Mouse (Mus musculus) G1E (cell line): Measurements from ENCODE around the gene Rnf216. TPM values are rescaled to one million over a fixed set of nuclear protein-coding genes. Genes with fewer than 3 reads are reported as not detected.

Experiments used
- ATAC-seq: 2 replicates; pipeline ENCODE4 v1.8.0; 2016; ENCODE audit warnings: mild to moderate bottlenecking; ENCODE audit not compliant: insufficient number of reproducible peaks, poor library complexity, low FRiP score, severe bottlenecking; ENCODE audit errors: extremely low read depth
- DNase-seq: peaks from one replicate; pipeline ENCODE4 v3.0.0; 2012; ENCODE audit warnings: low spot score
- H3K27me3 ChIP-seq: 2 replicates; pipeline ENCODE4 v1.6.1; 2012; ENCODE audit warnings: mild to moderate bottlenecking, low read length, inconsistent platforms; ENCODE audit not compliant: insufficient read depth
- H3K36me3 ChIP-seq: replicated peaks from 2 replicates; pipeline ENCODE3; 2012; ENCODE audit warnings: mild to moderate bottlenecking, inconsistent platforms
- H3K4me1 ChIP-seq: 2 replicates; pipeline ENCODE4 v1.6.1; 2012; ENCODE audit warnings: low read depth, low read length, inconsistent platforms, mixed read lengths; ENCODE audit not compliant: insufficient read depth
- H3K4me3 ChIP-seq: 2 replicates; pipeline ENCODE4 v1.5.1; 2012; ENCODE audit warnings: low read depth, mild to moderate bottlenecking, inconsistent platforms, low read length, moderate library complexity, mixed read lengths
- H3K9me3 ChIP-seq: replicated peaks from 2 replicates; pipeline ENCODE4 v1.6.1; 2012; ENCODE audit warnings: inconsistent platforms
- CTCF ChIP-seq: IDR thresholded peaks from 2 replicates; pipeline ENCODE4 v1.5.1; 2012; ENCODE audit warnings: low read depth, low read length, inconsistent platforms, mixed read lengths
- GATA1 ChIP-seq: IDR thresholded peaks from 2 replicates; pipeline ENCODE4 v1.6.1; 2012; ENCODE audit warnings: borderline replicate concordance, low read length, inconsistent platforms, mixed read lengths
- GATA2 ChIP-seq: IDR thresholded peaks from 2 replicates; pipeline ENCODE4 v1.6.1; 2012; ENCODE audit warnings: low read depth, low read length, inconsistent platforms, borderline replicate concordance
- POLR2AphosphoS5 ChIP-seq: IDR thresholded peaks from 2 replicates; pipeline ENCODE4 v1.6.1; 2012; ENCODE audit warnings: low read depth, low read length, inconsistent platforms; ENCODE audit not compliant: insufficient replicate concordance
- TAL1 ChIP-seq: conservative IDR thresholded peaks from 2 replicates; pipeline ENCODE4 v1.6.1; 2012; ENCODE audit warnings: low read depth, low read length, inconsistent platforms, mixed read lengths
- polyA plus RNA-seq: library from polyadenylated mRNA; stranded (reverse); fragments of >175 nt; gene quantifications from 2 replicates; pipeline ENCODE4 v1.2.3, GENCODE M21; 2012
- total RNA-seq, 2 experiments: library from RNA; stranded (forward) in 1 of 2; stranded (reverse) in 1 of 2; fragments of 200-1000 nt in 1 of 2; fragments of >200 nt in 1 of 2; fragmentation: Nextera tagmentation in 1 of 2; gene quantifications; 2 replicates each; pipeline ENCODE4 v1.2.3; 2014 to 2017

Rnf216 gene
- total and polyA plus RNA-seq, 3 experiments = 35.5 to 89.5 (median 54.9) TPM

GRCm38 (mm10) chr5:143034108-143034507, 78.7 kb downstream of the Rnf216 start:
- no peak for ATAC-seq
- no peak for DNase-seq
- H3K36me3 ChIP-seq = peaks cover 92% of the 10 kb centered on the region
- no peak overlapping the region for H3K4me3 ChIP-seq
- peaks cover 12% of the 10 kb centered on the region; the same call in 1 of the 2 replicates for H3K4me1 ChIP-seq
- no peaks in the 10 kb centered on the region for H3K27me3 ChIP-seq
- H3K9me3 ChIP-seq = no peaks in the 10 kb centered on the region
- TF ChIP-seq GATA1 (no peak), TAL1 (no peak), GATA2 (no peak), CTCF (no peak), POLR2AphosphoS5 (no peak)

- no peaks in the 10 kb centered on the region for H3K9me3 ChIP-seq
- no peak for ATAC-seq
- TF ChIP-seq POLR2AphosphoS5 (no peak), TAL1 (no peak), GATA1 (no peak), CTCF (no peak), GATA2 (no peak)
- no peaks in the 10 kb centered on the region for H3K27me3 ChIP-seq
- H3K36me3 ChIP-seq = peaks cover 92% of the 10 kb centered on the region
- no peak overlapping the region for H3K4me3 ChIP-seq
- peaks cover 9% of the 10 kb centered on the region; the same call in 1 of the 2 replicates for H3K4me1 ChIP-seq
- no peak for DNase-seq
These were observed 79.5 kb downstream of the Rnf216 start for GRCm38 (mm10) chr5:143033277-143033676.

GRCm38 (mm10) chr5:143032639-143033146, 80.1 kb downstream of the Rnf216 start:
- Histone ChIP-seq H3K9me3 (no peaks in the 10 kb centered on the region), H3K27me3 (no peaks in the 10 kb centered on the region), H3K36me3 (peaks cover 93% of the 10 kb centered on the region), H3K4me1 (peaks cover 9% of the 10 kb centered on the region; the same call in 1 of the 2 replicates), H3K4me3 (no peak overlapping the region)
- no peak for DNase-seq
- no peak for ATAC-seq
- TF ChIP-seq GATA1 = no peak
- TF ChIP-seq POLR2AphosphoS5 = no peak
- no peak for TF ChIP-seq TAL1
- no peak for TF ChIP-seq CTCF
- no peak for TF ChIP-seq GATA2

- DNase-seq (no peak), ATAC-seq (no peak)
- Histone ChIP-seq H3K9me3 (no peaks in the 10 kb centered on the region), H3K27me3 (no peaks in the 10 kb centered on the region), H3K4me3 (no peak overlapping the region), H3K36me3 (peaks cover 94% of the 10 kb centered on the region), H3K4me1 (peaks cover 11% of the 10 kb centered on the region)
- no peak for TF ChIP-seq TAL1
- TF ChIP-seq POLR2AphosphoS5 = no peak
- no peak for TF ChIP-seq CTCF
- TF ChIP-seq GATA1 = no peak
- no peak for TF ChIP-seq GATA2
These were observed 81.1 kb downstream of the Rnf216 start for GRCm38 (mm10) chr5:143031681-143032080.

- no peak overlapping the region for H3K4me3 ChIP-seq
- DNase-seq (no peak), ATAC-seq (no peak)
- H3K4me1 ChIP-seq = peaks cover 15% of the 10 kb centered on the region
- H3K9me3 ChIP-seq = no peaks in the 10 kb centered on the region
- peaks cover 95% of the 10 kb centered on the region for H3K36me3 ChIP-seq
- no peaks in the 10 kb centered on the region for H3K27me3 ChIP-seq
- TF ChIP-seq GATA2 (no peak), TAL1 (no peak), POLR2AphosphoS5 (no peak), GATA1 (no peak), CTCF (no peak)
These were observed 81.6 kb downstream of the Rnf216 start for GRCm38 (mm10) chr5:143031193-143031592.

GRCm38 (mm10) chr5:143023887-143024286, 88.9 kb downstream of the Rnf216 start:
- Histone ChIP-seq H3K4me3 (no peak overlapping the region), H3K27me3 (no peaks in the 10 kb centered on the region), H3K4me1 (peaks cover 16% of the 10 kb centered on the region), H3K9me3 (no peaks in the 10 kb centered on the region), H3K36me3 (peaks cover 93% of the 10 kb centered on the region)
- TF ChIP-seq GATA1 (no peak), TAL1 (no peak), GATA2 (no peak), CTCF (no peak), POLR2AphosphoS5 (no peak)
- no peak for DNase-seq
- no peak for ATAC-seq
